Mouse (Mus musculus) induced T-regulatory cell, adult 2 months (primary cell): ENCODE data around the gene Zbtb34.

Source experiments
- DNase-seq: peaks from one replicate; pipeline ENCODE4 v3.0.0-alpha.2; 2012; ENCODE audit warnings: low read depth

Zbtb34 gene

GRCm38 (mm10) chr2:33446796-33447195 is 15.7 kb upstream of the Zbtb34 start:
- DNase-seq: no peak

- DNase-seq: no peak
Measured at GRCm38 (mm10) chr2:33445741-33446140, 14.6 kb upstream of the Zbtb34 start.

- no peak for DNase-seq
Measured at GRCm38 (mm10) chr2:33444862-33445261, 13.7 kb upstream of the Zbtb34 start.

- no peak for DNase-seq
Measured at GRCm38 (mm10) chr2:33444358-33444757, 13.2 kb upstream of the Zbtb34 start.

- no peak for DNase-seq
Measured at GRCm38 (mm10) chr2:33442701-33443100, 11.6 kb upstream of the Zbtb34 start.

GRCm38 (mm10) chr2:33440893-33441292 is 9.8 kb upstream of the Zbtb34 start:
- peak; percentile 51 for DNase-seq

- DNase-seq: no peak
Measured at GRCm38 (mm10) chr2:33439980-33440670, 9.0 kb upstream of the Zbtb34 start.

GRCm38 (mm10) chr2:33439471-33439881 is 8.4 kb upstream of the Zbtb34 start:
- no peak for DNase-seq

- no peak for DNase-seq
Measured at GRCm38 (mm10) chr2:33438377-33438776, 7.3 kb upstream of the Zbtb34 start.

- DNase-seq: no peak
Measured at GRCm38 (mm10) chr2:33437184-33437583, 6.1 kb upstream of the Zbtb34 start.

- no peak for DNase-seq
Measured at GRCm38 (mm10) chr2:33436035-33436580, 5.0 kb upstream of the Zbtb34 start.

GRCm38 (mm10) chr2:33435036-33435650 is 4.0 kb upstream of the Zbtb34 start:
- DNase-seq: no peak

GRCm38 (mm10) chr2:33432877-33433276 is 1.8 kb upstream of the Zbtb34 start:
- DNase-seq: peak; percentile 82

- peak; percentile 34 for DNase-seq
Measured at GRCm38 (mm10) chr2:33430081-33430770, 898 bp downstream of the Zbtb34 start.

GRCm38 (mm10) chr2:33429339-33429738 is 1.8 kb downstream of the Zbtb34 start:
- peak; percentile 20 for DNase-seq

GRCm38 (mm10) chr2:33426640-33427398 is 4.3 kb downstream of the Zbtb34 start:
- DNase-seq: no peak

GRCm38 (mm10) chr2:33417454-33417853 is 13.7 kb downstream of the Zbtb34 start:
- no peak for DNase-seq

- no peak for DNase-seq
Measured at GRCm38 (mm10) chr2:33414019-33414418, 17.1 kb downstream of the Zbtb34 start.

- no peak for DNase-seq
Measured at GRCm38 (mm10) chr2:33412111-33412510, 19.0 kb downstream of the Zbtb34 start.

- peak; percentile 11 for DNase-seq
Measured at GRCm38 (mm10) chr2:33403511-33404003, 27.6 kb downstream of the Zbtb34 start.

GRCm38 (mm10) chr2:33402638-33403037 is 28.5 kb downstream of the Zbtb34 start:
- DNase-seq: no peak

GRCm38 (mm10) chr2:33402236-33402635 is 28.9 kb downstream of the Zbtb34 start:
- DNase-seq: peak; percentile 60
